Mouse (Mus musculus) embryo, embryonic 11.5 days (tissue): Measurements from ENCODE around the gene Kcnc3.

Experiments used
- DNase-seq: peaks from one replicate; pipeline ENCODE4 v3.0.0-alpha.2; 2012; ENCODE audit warnings: low read depth, low spot score

Kcnc3 gene

GRCm38 (mm10) chr7:44590402-44591347 lies at the start of gene Kcnc3:
Gene Kcnc3 (plus strand): TSS chr7:44590664.
- peak; percentile 89 for DNase-seq

- no peak for DNase-seq
Measured at GRCm38 (mm10) chr7:44542555-44542954, 47.9 kb upstream of the Kcnc3 start.

- no peak for DNase-seq
Measured at GRCm38 (mm10) chr7:44543071-44543470, 47.4 kb upstream of the Kcnc3 start.

GRCm38 (mm10) chr7:44546274-44546673 lies 44.2 kb upstream of the Kcnc3 start:
- no peak for DNase-seq

GRCm38 (mm10) chr7:44547041-44547440 lies 43.4 kb upstream of the Kcnc3 start:
- DNase-seq, result no peak

GRCm38 (mm10) chr7:44547725-44548124 lies 42.7 kb upstream of the Kcnc3 start:
- no peak for DNase-seq

- peak; percentile 100 for DNase-seq
Measured at GRCm38 (mm10) chr7:44548497-44549087, 41.9 kb upstream of the Kcnc3 start, which contains the start of gene Pold1. Gene Pold1 (minus strand): TSS chr7:44548849.

GRCm38 (mm10) chr7:44549621-44550408 lies 40.6 kb upstream of the Kcnc3 start:
- DNase-seq, result no peak

GRCm38 (mm10) chr7:44550409-44550678 lies 40.1 kb upstream of the Kcnc3 start:
- no peak for DNase-seq

- DNase-seq, result no peak
Measured at GRCm38 (mm10) chr7:44551301-44551700, 39.2 kb upstream of the Kcnc3 start.

GRCm38 (mm10) chr7:44551731-44552130 lies 38.7 kb upstream of the Kcnc3 start:
- DNase-seq, result no peak

- no peak for DNase-seq
Measured at GRCm38 (mm10) chr7:44552141-44552908, 38.1 kb upstream of the Kcnc3 start.

- peak; percentile 85 for DNase-seq
Measured at GRCm38 (mm10) chr7:44553196-44553764, 37.2 kb upstream of the Kcnc3 start.

GRCm38 (mm10) chr7:44553826-44554225 lies 36.6 kb upstream of the Kcnc3 start, which contains the start of gene Nr1h2:
Gene Nr1h2 (minus strand): TSS chr7:44553951.
- peak; percentile 91 for DNase-seq

- DNase-seq, result no peak
Measured at GRCm38 (mm10) chr7:44557629-44558028, 32.8 kb upstream of the Kcnc3 start.

GRCm38 (mm10) chr7:44560435-44561400 lies 29.7 kb upstream of the Kcnc3 start:
- DNase-seq, result peak; percentile 78

GRCm38 (mm10) chr7:44563284-44563683 lies 27.2 kb upstream of the Kcnc3 start:
- DNase-seq, result no peak

GRCm38 (mm10) chr7:44564486-44564885 lies 26.0 kb upstream of the Kcnc3 start:
- DNase-seq, result no peak

- DNase-seq, result no peak
Measured at GRCm38 (mm10) chr7:44565414-44565813, 25.1 kb upstream of the Kcnc3 start.

GRCm38 (mm10) chr7:44568803-44569202 lies 21.7 kb upstream of the Kcnc3 start:
- DNase-seq, result no peak
